Mouse (Mus musculus): ENCODE results near the gene Cracr2b.

DNA sequence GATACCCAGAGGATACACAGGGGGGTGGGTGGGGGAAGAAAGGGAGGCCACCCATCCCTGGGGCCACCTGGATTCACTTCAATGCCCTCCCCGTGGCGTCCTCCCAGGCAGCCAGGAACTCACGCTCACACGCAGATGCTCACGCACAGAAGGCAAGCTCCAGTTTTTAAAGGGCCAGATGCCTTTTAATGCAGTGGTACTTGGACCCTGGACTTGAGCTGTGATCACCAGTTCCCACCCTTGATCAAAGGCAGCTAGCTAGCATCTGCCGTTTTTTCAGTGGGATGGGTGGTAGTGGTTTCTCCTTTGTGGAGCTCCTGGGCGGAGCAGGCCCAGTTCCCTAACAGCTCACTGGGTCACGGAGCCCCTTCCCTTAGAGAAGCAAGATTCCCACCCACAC lies 26.4 kb upstream of the Cracr2b start:
- no peak for TF ChIP-seq EP300 (IDR thresholded peaks at IDR 0.05; ENCODE audit: low read length)
- TF ChIP-seq POLR2A (IDR thresholded peaks at IDR 0.05; ENCODE audit: low read depth, low read length) = no peak
- no peak for TF ChIP-seq ZMIZ1 (IDR thresholded peaks at IDR 0.05; ENCODE audit: low read depth, low read length)
- no peak for TF ChIP-seq CHD2 (IDR thresholded peaks at IDR 0.05; ENCODE audit: low read length)
- TF ChIP-seq ETS1 (conservative IDR thresholded peaks at IDR 0.05; ENCODE audit: low read depth, low read length) = no peak
- TF ChIP-seq MAZ (IDR thresholded peaks at IDR 0.05; ENCODE audit: low read depth, low read length) = no peak
- TF ChIP-seq MYC (IDR thresholded peaks at IDR 0.05; ENCODE audit: low read depth, low read length) = no peak
- no peak for TF ChIP-seq CHD1 (IDR thresholded peaks at IDR 0.05; ENCODE audit: low read depth, low read length)
- TF ChIP-seq BHLHE40 (IDR thresholded peaks at IDR 0.05; ENCODE audit: low read depth, low read length) = peak; percentile 73
